Mouse (Mus musculus) testis, adult 2 months (tissue): ENCODE results near the gene Olfr1. TPM values are rescaled to one million over a fixed set of nuclear protein-coding genes. Genes with fewer than 3 reads are reported as not detected.

ENCODE experiments used
- H3K27ac ChIP-seq: fragments of 200-500 bp; 2 replicates; pipeline ENCODE4 v1.5.1; 2012; ENCODE audit warnings: low read depth, low read length; ENCODE audit not compliant: control insufficient read depth, insufficient read depth
- H3K27me3 ChIP-seq: fragments of 200-500 bp; 2 replicates; pipeline ENCODE4 v1.6.1; 2012; ENCODE audit warnings: mild to moderate bottlenecking, low read length, moderate library complexity; ENCODE audit not compliant: control insufficient read depth, insufficient read depth
- H3K36me3 ChIP-seq: fragments of 200-500 bp; 2 replicates; pipeline ENCODE4 v1.6.1; 2012; ENCODE audit warnings: mild to moderate bottlenecking, low read length; ENCODE audit not compliant: control insufficient read depth, insufficient read depth
- H3K4me1 ChIP-seq: fragments of 200-500 bp; 2 replicates; pipeline ENCODE4 v1.6.1; 2012; ENCODE audit warnings: low read length; ENCODE audit not compliant: control insufficient read depth, insufficient read depth
- H3K4me3 ChIP-seq: fragments of 200-500 bp; 2 replicates; pipeline ENCODE4 v1.5.1; 2012; ENCODE audit warnings: low read depth, mild to moderate bottlenecking, low read length, moderate library complexity, mixed read lengths; ENCODE audit not compliant: control insufficient read depth
- CTCF ChIP-seq: fragments of 200-500 bp; IDR thresholded peaks from 2 replicates; pipeline ENCODE4 v1.5.1; 2012; ENCODE audit warnings: low read depth, mild to moderate bottlenecking, inconsistent platforms, low read length, moderate library complexity; ENCODE audit not compliant: control insufficient read depth, insufficient read depth, insufficient replicate concordance
- POLR2A ChIP-seq: fragments of 200-500 bp; IDR thresholded peaks from 2 replicates; pipeline ENCODE4 v1.6.1; 2012; ENCODE audit warnings: low read depth, mild to moderate bottlenecking, inconsistent platforms, low read length, moderate library complexity; ENCODE audit not compliant: control insufficient read depth
- polyA plus RNA-seq: library from polyadenylated mRNA; depleted of rRNA; stranded (reverse); fragments of >200 nt; gene quantifications from 2 replicates; pipeline ENCODE4 v1.2.3, GENCODE M21; 2012; rRNA removed

Gene Olfr1
- polyA plus RNA-seq = 0.12 TPM in 1 of 2 replicates, not detected in the other

- no peaks in the 10 kb centered on the region for H3K27me3 ChIP-seq
- TF ChIP-seq CTCF (no peak), POLR2A (no peak)
- H3K4me1 ChIP-seq = no peaks in the 10 kb centered on the region
- H3K4me3 ChIP-seq = no peak within 1 kb of the TSS
- H3K36me3 ChIP-seq = no peaks in the 10 kb centered on the region
- no peak within 1 kb of the TSS for H3K27ac ChIP-seq
Observed at GRCm38 (mm10) chr11:73399514-73399913, at the start of gene Olfr1. Olfr1 (minus strand) TSS chr11:73399614.

GRCm38 (mm10) chr11:73428377-73428776, 29.0 kb upstream of the Olfr1 start, which contains the start of gene Olfr378:
Olfr378 (minus strand) TSS chr11:73428477.
- TF ChIP-seq CTCF (no peak), POLR2A (no peak)
- no peak within 1 kb of the TSS for H3K27ac ChIP-seq
- no peak within 1 kb of the TSS for H3K4me3 ChIP-seq
- no peaks in the 10 kb centered on the region for H3K36me3 ChIP-seq
- no peaks in the 10 kb centered on the region for H3K27me3 ChIP-seq
- H3K4me1 ChIP-seq = no peaks in the 10 kb centered on the region

GRCm38 (mm10) chr11:73395374-73395773, 4.0 kb downstream of the Olfr1 start:
- no peaks in the 10 kb centered on the region for H3K36me3 ChIP-seq
- TF ChIP-seq CTCF (no peak), POLR2A (no peak)
- no peak overlapping the region for H3K4me3 ChIP-seq
- no peaks in the 10 kb centered on the region for H3K27me3 ChIP-seq
- H3K4me1 ChIP-seq = no peaks in the 10 kb centered on the region
- no peak overlapping the region for H3K27ac ChIP-seq

GRCm38 (mm10) chr11:73370946-73371345, 28.5 kb downstream of the Olfr1 start, which contains the start of gene Olfr376:
Olfr376 (plus strand) TSS chr11:73371246.
- Histone ChIP-seq H3K27me3 (no peaks in the 10 kb centered on the region), H3K27ac (no peak within 1 kb of the TSS), H3K4me3 (no peak within 1 kb of the TSS), H3K4me1 (no peaks in the 10 kb centered on the region), H3K36me3 (no peaks in the 10 kb centered on the region)
- TF ChIP-seq CTCF = no peak
- no peak for TF ChIP-seq POLR2A

GRCm38 (mm10) chr11:73350483-73350882, 48.9 kb downstream of the Olfr1 start, which contains the start of gene Olfr20:
Olfr20 (plus strand) TSS chr11:73350783.
- Histone ChIP-seq H3K36me3 (no peaks in the 10 kb centered on the region), H3K4me3 (no peak within 1 kb of the TSS), H3K27ac (no peak within 1 kb of the TSS), H3K27me3 (no peaks in the 10 kb centered on the region), H3K4me1 (no peaks in the 10 kb centered on the region)
- TF ChIP-seq POLR2A (no peak), CTCF (no peak)

Other genes starting within 250 kb of the Olfr1 start
- gene P2rx5, start 239.2 kb downstream of the Olfr1 start, polyA plus RNA-seq = 0.54 and 1.00 TPM in 2 replicates
- 33.1 and 36.0 TPM in 2 replicates for gene Emc6, start 222.6 kb downstream of the Olfr1 start, polyA plus RNA-seq
- 8.7 and 14.5 TPM in 2 replicates for gene Tax1bp3, start 222.5 kb downstream of the Olfr1 start, polyA plus RNA-seq
- 17.8 and 18.3 TPM in 2 replicates for gene Ctns, start 200.6 kb downstream of the Olfr1 start, polyA plus RNA-seq
- gene Shpk, start 200.2 kb downstream of the Olfr1 start, polyA plus RNA-seq = 1.8 and 2.0 TPM in 2 replicates
- gene Trpv1, start 165.3 kb downstream of the Olfr1 start, polyA plus RNA-seq = 0.17 and 1.6 TPM in 2 replicates
- 0.04 and 0.05 TPM in 2 replicates for gene Trpv3, start 132.2 kb downstream of the Olfr1 start, polyA plus RNA-seq
- 3.1 and 3.6 TPM in 2 replicates for gene Aspa, start 70.0 kb downstream of the Olfr1 start, polyA plus RNA-seq
- 0.40 and 0.59 TPM in 2 replicates for gene Gm49340, start 69.9 kb downstream of the Olfr1 start, polyA plus RNA-seq
- 6.1 and 8.5 TPM in 2 replicates for gene Spata22, start 69.9 kb downstream of the Olfr1 start, polyA plus RNA-seq
- gene Olfr20, start 48.8 kb downstream of the Olfr1 start, polyA plus RNA-seq = 2.2 and 3.0 TPM in 2 replicates
- 0.11 TPM in 1 of 2 replicates, not detected in the other for gene Olfr376, start 28.4 kb downstream of the Olfr1 start, polyA plus RNA-seq
- not detected in 2 replicates for gene Olfr378, start 28.9 kb upstream of the Olfr1 start, polyA plus RNA-seq
- not detected in 2 replicates for gene Olfr380, start 57.9 kb upstream of the Olfr1 start, polyA plus RNA-seq
- not detected in 2 replicates for gene Olfr381, start 92.0 kb upstream of the Olfr1 start, polyA plus RNA-seq
- gene Olfr382, start 117.6 kb upstream of the Olfr1 start, polyA plus RNA-seq = not detected in 2 replicates
- not detected in 2 replicates for gene Olfr385, start 193.4 kb upstream of the Olfr1 start, polyA plus RNA-seq
- gene Olfr384, start 199.0 kb upstream of the Olfr1 start, polyA plus RNA-seq = not detected in 2 replicates